ENCODE assay signal across 17 mouse cellular contexts in the genomic region with DNA sequence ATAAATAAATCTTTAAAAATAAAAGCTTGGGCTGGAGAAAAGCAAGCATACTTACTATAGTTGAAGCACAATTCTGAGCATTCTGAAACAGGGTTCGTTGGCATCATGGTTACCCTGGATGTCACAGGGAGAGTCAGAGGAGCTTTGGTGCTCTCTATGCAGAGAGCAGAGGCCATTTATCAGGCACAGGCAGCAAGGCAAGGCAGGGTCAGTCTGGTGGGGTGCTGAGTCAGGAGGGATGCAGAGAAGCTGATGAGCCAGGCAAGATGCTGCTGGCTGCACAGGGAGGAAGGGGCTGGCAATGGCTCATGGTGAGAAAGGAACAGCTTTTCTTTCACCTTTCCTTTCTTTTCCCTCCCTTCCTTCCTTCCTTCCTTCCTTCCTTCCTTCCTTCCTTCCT.
"Had no signal": no experiment of that assay in that cellular context is flagged by ENCODE, and none has a peak within 500 bp of the region (broad histone marks: within the 10 kb centered on the region; RNA-seq: fewer than 3 reads in every experiment).

No protein-coding gene starts in this region.

- H3K4me3 ChIP-seq: lung, embryonic 15.5 days; megakaryocyte, embryonic 14.5 days; midbrain, embryonic 13.5 days; midbrain, embryonic 15.5 days; neural tube, embryonic 12.5 days; stomach, embryonic 15.5 days had no signal

- ATAC-seq: lung, postnatal 0 days; midbrain, embryonic 13.5 days; midbrain, embryonic 15.5 days had no signal

- DNase-seq: lung, adult 2 months; lung, postnatal 14 days; lung, postnatal 36 days; right cerebral cortex, postnatal 14 days; thymus, adult 2 months; thymus, postnatal 25 days; thymus, postnatal 4 days had no signal

- H3K27ac ChIP-seq: lung, embryonic 15.5 days; macrophage; midbrain, embryonic 13.5 days; midbrain, embryonic 15.5 days; neural tube, embryonic 12.5 days; stomach, embryonic 15.5 days; stomach, postnatal 0 days had no signal

- H3K36me3 ChIP-seq: lung, embryonic 15.5 days; midbrain, embryonic 13.5 days; midbrain, embryonic 15.5 days; neural tube, embryonic 12.5 days; stomach, embryonic 15.5 days had no signal

- H3K27me3 ChIP-seq: lung, embryonic 15.5 days; megakaryocyte, embryonic 14.5 days; midbrain, embryonic 13.5 days; midbrain, embryonic 15.5 days; neural tube, embryonic 12.5 days; stomach, embryonic 15.5 days had no signal

- H3K4me1 ChIP-seq: lung, embryonic 15.5 days; midbrain, embryonic 13.5 days; midbrain, embryonic 15.5 days; neural tube, embryonic 12.5 days; stomach, embryonic 15.5 days had no signal

- H3K9me3 ChIP-seq: lung, embryonic 15.5 days; midbrain, embryonic 13.5 days; midbrain, embryonic 15.5 days; neural tube, embryonic 12.5 days; stomach, embryonic 15.5 days had no signal

- H3K9ac ChIP-seq: lung, embryonic 15.5 days; midbrain, embryonic 13.5 days; midbrain, embryonic 15.5 days; neural tube, embryonic 12.5 days; stomach, embryonic 15.5 days had no signal

- H3K4me2 ChIP-seq: lung, embryonic 15.5 days; midbrain, embryonic 11.5 days; midbrain, embryonic 13.5 days; midbrain, embryonic 15.5 days; neural tube, embryonic 12.5 days; stomach, embryonic 15.5 days had no signal
